Mouse (Mus musculus): ENCODE measurements at regions not wholly inside any gene's neighbourhood (a gene's known extent, or its start where the extent isn't known, plus 50 kb on each side); places are given as distances from the start of the nearest gene placed in this dataset.

GRCm38 (mm10) chr6:147919697-147920096, 127.4 kb upstream of the Far2 start:
- TF ChIP-seq POLR2A (IDR thresholded peaks at IDR 0.05; ENCODE audit: borderline replicate concordance, low read depth, low read length) (no peak), CTCF (IDR thresholded peaks at IDR 0.05; ENCODE audit: low read depth, low read length) (no peak)

All from bone marrow macrophage, adult 2 months (primary cell).